In the genomic region with DNA sequence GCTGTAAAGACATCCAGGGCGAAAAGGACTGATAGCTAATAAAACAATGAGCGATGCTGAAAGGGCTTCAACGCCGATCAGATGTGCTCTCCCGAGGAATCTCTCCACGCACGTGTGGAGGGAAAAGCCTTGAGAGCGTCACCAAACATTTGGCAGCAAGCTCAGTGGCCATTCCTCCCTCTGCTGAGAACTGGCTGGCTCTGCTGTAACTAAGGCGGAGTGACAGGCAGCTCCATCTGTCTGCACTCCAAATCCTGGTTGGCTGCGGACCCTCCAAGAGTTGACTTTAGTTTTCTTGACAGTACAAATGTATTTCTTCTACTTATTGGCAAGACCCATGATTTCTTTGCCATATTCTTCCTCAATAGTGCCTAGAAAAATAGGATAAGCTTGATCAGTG, we compare ENCODE assay signal across 18 mouse cellular contexts.
DNase-seq lines count a peak whose midpoint lies in the region; ATAC-seq lines count a peak whose summit lies in the region.
"Had no signal": no experiment of that assay in that cellular context is flagged by ENCODE, and none has a peak within 500 bp of the region (broad histone marks: within the 10 kb centered on the region; RNA-seq: fewer than 3 reads in every experiment).

No protein-coding gene starts in this region.

- no peak overlapping the region for H3K27ac ChIP-seq in forebrain, embryonic 11.5 days (ENCODE audit: low read depth, low read length)
- H3K27ac ChIP-seq in forebrain, embryonic 10.5 days: no peak overlapping the region
- H3K27ac ChIP-seq: heart, embryonic 15.5 days; hindbrain, embryonic 14.5 days; limb, embryonic 12.5 days had no signal

- no peak for ATAC-seq in forebrain, embryonic 11.5 days (replicated peaks; ENCODE audit: low FRiP score)
- ATAC-seq: intestine, postnatal 0 days; Patski had no signal

- no peak overlapping the region for H3K4me2 ChIP-seq in forebrain, embryonic 11.5 days (ENCODE audit: low read depth, low read length, severe bottlenecking)
- H3K4me2 ChIP-seq: heart, embryonic 15.5 days; hindbrain, embryonic 14.5 days; limb, embryonic 12.5 days; midbrain, embryonic 11.5 days had no signal

- WGBS in forebrain, embryonic 11.5 days: 88% methylated on average over 10 of the region's 10 CpGs
- 88% methylated on average over 10 of the region's 10 CpGs for WGBS in forebrain, embryonic 10.5 days

- no peak overlapping the region for H3K9ac ChIP-seq in forebrain, embryonic 11.5 days (ENCODE audit: low read length)
- H3K9ac ChIP-seq: heart, embryonic 15.5 days; hindbrain, embryonic 14.5 days; limb, embryonic 12.5 days had no signal

- peak; percentile 26 for DNase-seq in forebrain, embryonic 11.5 days (ENCODE audit: low spot score)
- DNase-seq in forebrain, embryonic 10.5 days (ENCODE audit: extremely low spot score, low spot score): no peak
- DNase-seq in heart, postnatal 4 days: peak; percentile 38
- DNase-seq in heart, postnatal 36 days: no peak
- DNase-seq in right cerebral cortex, adult 18-20 months: peak; percentile 9
- DNase-seq in right cerebral cortex, postnatal 25 days: no peak
- DNase-seq in right cerebral cortex, postnatal 36 days (ENCODE audit: low spot score in 2 of 2): peak; percentile 10 to 16
- no peak for DNase-seq in embryo, embryonic 11 days
- DNase-seq: B cell, adult 2 months; cerebellum, adult 11-12 months; kidney, postnatal 10 days; lung, postnatal 36 days had no signal

- H3K4me3 ChIP-seq in forebrain, embryonic 11.5 days (ENCODE audit: low read depth, low read length): no peak overlapping the region
- H3K4me3 ChIP-seq in forebrain, embryonic 10.5 days: no peak overlapping the region
- H3K4me3 ChIP-seq: heart, embryonic 15.5 days; limb, embryonic 12.5 days had no signal

- no peaks in the 10 kb centered on the region for H3K27me3 ChIP-seq in forebrain, embryonic 11.5 days (ENCODE audit: control insufficient read depth, insufficient read depth, low read length)
- H3K27me3 ChIP-seq in forebrain, embryonic 10.5 days (ENCODE audit: poor library complexity, severe bottlenecking): no peaks in the 10 kb centered on the region
- H3K27me3 ChIP-seq: limb, embryonic 12.5 days; Patski had no signal

- no peaks in the 10 kb centered on the region for H3K9me3 ChIP-seq in forebrain, embryonic 11.5 days (ENCODE audit: control insufficient read depth, low read length)
- H3K9me3 ChIP-seq in forebrain, embryonic 10.5 days: no peaks in the 10 kb centered on the region
- H3K9me3 ChIP-seq: heart, embryonic 15.5 days; limb, embryonic 12.5 days had no signal

- intact Hi-C loops in heart, postnatal 36 days (cut with DNase I): no loop called here

- H3K36me3 ChIP-seq in forebrain, embryonic 11.5 days (ENCODE audit: control insufficient read depth, insufficient read depth, low read length): no peaks in the 10 kb centered on the region
- no peaks in the 10 kb centered on the region for H3K36me3 ChIP-seq in forebrain, embryonic 10.5 days (replicated peaks)
- H3K36me3 ChIP-seq: heart, embryonic 15.5 days; limb, embryonic 12.5 days had no signal

- H3K4me1 ChIP-seq in forebrain, embryonic 11.5 days (replicated peaks; ENCODE audit: control insufficient read depth, insufficient read depth, low read length): no peaks in the 10 kb centered on the region
- H3K4me1 ChIP-seq in forebrain, embryonic 10.5 days: no peaks in the 10 kb centered on the region
- H3K4me1 ChIP-seq: heart, embryonic 15.5 days; limb, embryonic 12.5 days had no signal

Comparison
In these comparisons a context has a peak if more than half of its experiments do, and no peak if none do; other contexts are left out.
1. DNase-seq: peak in forebrain, embryonic 11.5 days (single experiment), heart, postnatal 4 days (single experiment), right cerebral cortex, adult 18-20 months (single experiment) and right cerebral cortex, postnatal 36 days (2 of 2); none in forebrain, embryonic 10.5 days (single experiment), heart, postnatal 36 days (0 of 2), right cerebral cortex, postnatal 25 days (single experiment) and embryo, embryonic 11 days (single experiment).